Mouse (Mus musculus): ENCODE measurements at regions not wholly inside any gene's neighbourhood (a gene's known extent, or its start where the extent isn't known, plus 50 kb on each side); places are given as distances from the start of the nearest gene placed in this dataset.

DNA sequence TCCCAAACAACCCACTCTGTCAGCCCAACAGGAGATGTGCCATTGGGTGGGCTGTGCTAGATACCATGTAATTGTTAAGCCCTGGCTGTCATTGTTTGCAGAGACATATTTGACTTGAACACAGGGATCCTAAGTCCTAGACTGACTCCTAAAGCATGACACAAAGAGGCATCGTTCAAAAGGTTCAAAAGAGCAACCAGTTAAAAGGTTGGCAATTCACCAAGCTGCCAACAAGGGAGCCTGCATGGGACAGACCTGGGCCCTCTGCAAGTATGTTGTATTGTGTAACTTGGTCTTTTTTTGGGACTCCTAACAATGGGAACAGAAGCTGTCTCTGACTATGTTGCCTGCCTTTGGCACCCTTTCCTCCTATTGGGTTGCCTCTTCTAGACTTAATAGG is 139.4 kb upstream of the Klf3 start:
- no peak for TF ChIP-seq MXI1 (IDR thresholded peaks at IDR 0.05; ENCODE audit: low read depth, low read length)
- no peak for TF ChIP-seq POLR2A (IDR thresholded peaks at IDR 0.05; ENCODE audit: control insufficient read depth in 1 of 2, insufficient read depth in 1 of 2, low read depth in 1 of 2, low read length in 2 of 2, poor library complexity in 1 of 2)
- TF ChIP-seq MAZ (IDR thresholded peaks at IDR 0.05; ENCODE audit: low read depth, low read length) = no peak
- TF ChIP-seq EP300 (IDR thresholded peaks at IDR 0.05; ENCODE audit: low read depth in 1 of 2, low read length in 2 of 2) = no peak
- no peak for TF ChIP-seq RAD21 (IDR thresholded peaks at IDR 0.05; ENCODE audit: low read depth, low read length)
- no peak for TF ChIP-seq MEF2A (IDR thresholded peaks at IDR 0.05; ENCODE audit: extremely low read depth, insufficient replicate concordance, low read depth, low read length, poor library complexity, severe bottlenecking)
- TF ChIP-seq USF2 (IDR thresholded peaks at IDR 0.05; ENCODE audit: borderline replicate concordance in 1 of 2, insufficient read depth in 1 of 2, low read depth in 1 of 2, low read length in 2 of 2) = no peak

Data from MEL (cell line).